Mouse (Mus musculus) CH12.LX (cell line): ENCODE data around the gene Ccdc61. TPM values are rescaled to one million over a fixed set of nuclear protein-coding genes. Genes with fewer than 3 reads are reported as not detected.

Experiments used
- polyA plus RNA-seq: library from polyadenylated mRNA; unstranded; fragments of >175 nt; gene quantifications from 2 replicates; pipeline ENCODE4 v1.2.1, GENCODE M21; 2012; ENCODE audit warnings: low read depth; ENCODE audit not compliant: insufficient read length
- total RNA-seq, 2 experiments: library from RNA; depleted of rRNA; stranded (reverse); fragments of 300-350 nt in 1 of 2; fragments of >200 nt in 1 of 2; gene quantifications; 2 replicates each; pipeline ENCODE4 v1.2.3; 2012 to 2014

The Ccdc61 gene
- total and polyA plus RNA-seq, 3 experiments: 11.9 to 17.4 (median 13.2) TPM

Other genes with a start within 250 kb of the Ccdc61 start
- not detected in 2 replicates for gene Psg20, start 224.2 kb downstream of the Ccdc61 start, total RNA-seq (2012; rRNA removed)
- gene Psg20, start 224.2 kb downstream of the Ccdc61 start, total RNA-seq (2014; rRNA removed): not detected in 2 replicates
- gene Psg20, start 224.2 kb downstream of the Ccdc61 start, polyA plus RNA-seq: not detected in 2 replicates
- not detected in 2 replicates for gene Psg22, start 192.3 kb downstream of the Ccdc61 start, total RNA-seq (2012; rRNA removed)
- not detected in 2 replicates for gene Psg22, start 192.3 kb downstream of the Ccdc61 start, total RNA-seq (2014; rRNA removed)
- not detected in 2 replicates for gene Psg22, start 192.3 kb downstream of the Ccdc61 start, polyA plus RNA-seq
- gene Psg19, start 111.9 kb downstream of the Ccdc61 start, total RNA-seq (2012; rRNA removed): not detected in 2 replicates
- gene Psg19, start 111.9 kb downstream of the Ccdc61 start, total RNA-seq (2014; rRNA removed): not detected in 2 replicates
- not detected in 2 replicates for gene Psg19, start 111.9 kb downstream of the Ccdc61 start, polyA plus RNA-seq
- not detected in 2 replicates for gene Psg17, start 88.8 kb downstream of the Ccdc61 start, total RNA-seq (2012; rRNA removed)
- not detected in 2 replicates for gene Psg17, start 88.8 kb downstream of the Ccdc61 start, total RNA-seq (2014; rRNA removed)
- not detected in 2 replicates for gene Psg17, start 88.8 kb downstream of the Ccdc61 start, polyA plus RNA-seq
- not detected in 2 replicates for gene Mill2, start 70.4 kb downstream of the Ccdc61 start, total RNA-seq (2012; rRNA removed)
- gene Mill2, start 70.4 kb downstream of the Ccdc61 start, total RNA-seq (2014; rRNA removed): not detected in 2 replicates
- not detected in 2 replicates for gene Mill2, start 70.4 kb downstream of the Ccdc61 start, polyA plus RNA-seq
- gene Pglyrp1, start 39.1 kb downstream of the Ccdc61 start, total RNA-seq (2012; rRNA removed): 0.25 and 0.51 TPM in 2 replicates
- gene Pglyrp1, start 39.1 kb downstream of the Ccdc61 start, total RNA-seq (2014; rRNA removed): 0.45 TPM in 1 of 2 replicates, not detected in the other
- 3.8 and 4.7 TPM in 2 replicates for gene Pglyrp1, start 39.1 kb downstream of the Ccdc61 start, polyA plus RNA-seq
- 0.04 TPM in 2 replicates for gene Nova2, start 15.5 kb upstream of the Ccdc61 start, total RNA-seq (2012; rRNA removed)
- not detected in 2 replicates for gene Nova2, start 15.5 kb upstream of the Ccdc61 start, total RNA-seq (2014; rRNA removed)
- not detected in 2 replicates for gene Nova2, start 15.5 kb upstream of the Ccdc61 start, polyA plus RNA-seq
- not detected in 2 replicates for gene Nanos2, start 77.0 kb upstream of the Ccdc61 start, total RNA-seq (2012; rRNA removed)
- not detected in 2 replicates for gene Nanos2, start 77.0 kb upstream of the Ccdc61 start, total RNA-seq (2014; rRNA removed)
- gene Nanos2, start 77.0 kb upstream of the Ccdc61 start, polyA plus RNA-seq: not detected in 2 replicates
- 2.5 and 2.8 TPM in 2 replicates for gene Mypop, start 80.8 kb upstream of the Ccdc61 start, total RNA-seq (2012; rRNA removed)
- gene Mypop, start 80.8 kb upstream of the Ccdc61 start, total RNA-seq (2014; rRNA removed): 1.2 and 1.3 TPM in 2 replicates
- 4.1 and 4.7 TPM in 2 replicates for gene Mypop, start 80.8 kb upstream of the Ccdc61 start, polyA plus RNA-seq
- gene Irf2bp1, start 93.6 kb upstream of the Ccdc61 start, total RNA-seq (2012; rRNA removed): 11.8 and 12.8 TPM in 2 replicates
- gene Irf2bp1, start 93.6 kb upstream of the Ccdc61 start, total RNA-seq (2014; rRNA removed): 3.7 and 4.9 TPM in 2 replicates
- 6.6 and 7.1 TPM in 2 replicates for gene Irf2bp1, start 93.6 kb upstream of the Ccdc61 start, polyA plus RNA-seq
- gene Foxa3, start 113.1 kb upstream of the Ccdc61 start, total RNA-seq (2012; rRNA removed): 0.08 TPM in 1 of 2 replicates, not detected in the other
- gene Foxa3, start 113.1 kb upstream of the Ccdc61 start, total RNA-seq (2014; rRNA removed): not detected in 2 replicates
- gene Foxa3, start 113.1 kb upstream of the Ccdc61 start, polyA plus RNA-seq: not detected in 2 replicates
- 129 and 141 TPM in 2 replicates for gene Sympk, start 114.0 kb upstream of the Ccdc61 start, total RNA-seq (2012; rRNA removed)
- gene Sympk, start 114.0 kb upstream of the Ccdc61 start, total RNA-seq (2014; rRNA removed): 42.0 and 43.7 TPM in 2 replicates
- gene Sympk, start 114.0 kb upstream of the Ccdc61 start, polyA plus RNA-seq: 97.4 and 111 TPM in 2 replicates
- 0.17 and 0.25 TPM in 2 replicates for gene Rsph6a, start 144.3 kb upstream of the Ccdc61 start, total RNA-seq (2012; rRNA removed)
- gene Rsph6a, start 144.3 kb upstream of the Ccdc61 start, total RNA-seq (2014; rRNA removed): not detected in 2 replicates
- not detected in 2 replicates for gene Rsph6a, start 144.3 kb upstream of the Ccdc61 start, polyA plus RNA-seq
- not detected in 2 replicates for gene Dmwd, start 165.8 kb upstream of the Ccdc61 start, total RNA-seq (2012; rRNA removed)
- not detected in 2 replicates for gene Dmwd, start 165.8 kb upstream of the Ccdc61 start, total RNA-seq (2014; rRNA removed)
- gene Dmwd, start 165.8 kb upstream of the Ccdc61 start, polyA plus RNA-seq: not detected in 2 replicates
- gene Dmpk, start 173.4 kb upstream of the Ccdc61 start, total RNA-seq (2012; rRNA removed): 0.17 and 0.30 TPM in 2 replicates
- gene Dmpk, start 173.4 kb upstream of the Ccdc61 start, total RNA-seq (2014; rRNA removed): 0.36 TPM in 1 of 2 replicates, not detected in the other
- gene Dmpk, start 173.4 kb upstream of the Ccdc61 start, polyA plus RNA-seq: 0.27 and 0.56 TPM in 2 replicates
- gene Six5, start 184.2 kb upstream of the Ccdc61 start, total RNA-seq (2012; rRNA removed): 1.3 and 1.8 TPM in 2 replicates
- 0.16 TPM in 2 replicates for gene Six5, start 184.2 kb upstream of the Ccdc61 start, total RNA-seq (2014; rRNA removed)
- gene Six5, start 184.2 kb upstream of the Ccdc61 start, polyA plus RNA-seq: 0.25 and 0.33 TPM in 2 replicates
- 0.08 TPM in 1 of 2 replicates, not detected in the other for gene Gm4969, start 208.0 kb upstream of the Ccdc61 start, total RNA-seq (2012; rRNA removed)
- gene Gm4969, start 208.0 kb upstream of the Ccdc61 start, total RNA-seq (2014; rRNA removed): not detected in 2 replicates
- not detected in 2 replicates for gene Gm4969, start 208.0 kb upstream of the Ccdc61 start, polyA plus RNA-seq
- gene Fbxo46, start 209.4 kb upstream of the Ccdc61 start, total RNA-seq (2012; rRNA removed): 11.6 and 12.5 TPM in 2 replicates
- gene Fbxo46, start 209.4 kb upstream of the Ccdc61 start, total RNA-seq (2014; rRNA removed): 3.5 and 4.0 TPM in 2 replicates
- gene Fbxo46, start 209.4 kb upstream of the Ccdc61 start, polyA plus RNA-seq: 4.8 and 6.1 TPM in 2 replicates
- gene Qpctl, start 238.9 kb upstream of the Ccdc61 start, total RNA-seq (2012; rRNA removed): 9.3 and 9.8 TPM in 2 replicates
- gene Qpctl, start 238.9 kb upstream of the Ccdc61 start, total RNA-seq (2014; rRNA removed): 5.1 and 5.2 TPM in 2 replicates
- gene Qpctl, start 238.9 kb upstream of the Ccdc61 start, polyA plus RNA-seq: 9.2 and 9.6 TPM in 2 replicates
- gene Snrpd2, start 239.3 kb upstream of the Ccdc61 start, total RNA-seq (2012; rRNA removed): 348 and 408 TPM in 2 replicates
- 178 and 213 TPM in 2 replicates for gene Snrpd2, start 239.3 kb upstream of the Ccdc61 start, total RNA-seq (2014; rRNA removed)
- 177 and 193 TPM in 2 replicates for gene Snrpd2, start 239.3 kb upstream of the Ccdc61 start, polyA plus RNA-seq